Mouse (Mus musculus): Measurements from ENCODE around the gene Slc43a3. TPM values are rescaled to one million over a fixed set of nuclear protein-coding genes. Genes with fewer than 3 reads are reported as not detected.

Slc43a3 gene
- 16.5 and 23.1 TPM in 2 replicates for polyA plus RNA-seq (2012)

GRCm38 (mm10) chr2:84936474-84937429, at the start of gene Slc43a3:
Gene Slc43a3 (plus strand): TSS chr2:84936579.
- TF ChIP-seq GATA1 (IDR thresholded peaks at IDR 0.05; ENCODE audit: low read length), result no peak

- no peak for TF ChIP-seq GATA1 (IDR thresholded peaks at IDR 0.05; ENCODE audit: low read length)
Measured at GRCm38 (mm10) chr2:84886821-84887281, 49.5 kb upstream of the Slc43a3 start.

GRCm38 (mm10) chr2:84887411-84888271, 48.7 kb upstream of the Slc43a3 start:
- TF ChIP-seq GATA1 (IDR thresholded peaks at IDR 0.05; ENCODE audit: low read length), result no peak

- TF ChIP-seq GATA1 (IDR thresholded peaks at IDR 0.05; ENCODE audit: low read length), result no peak
Measured at GRCm38 (mm10) chr2:84888657-84889315, 47.6 kb upstream of the Slc43a3 start.

GRCm38 (mm10) chr2:84889316-84890044, 46.9 kb upstream of the Slc43a3 start:
- no peak for TF ChIP-seq GATA1 (IDR thresholded peaks at IDR 0.05; ENCODE audit: low read length)

GRCm38 (mm10) chr2:84890045-84890340, 46.4 kb upstream of the Slc43a3 start:
- TF ChIP-seq GATA1 (IDR thresholded peaks at IDR 0.05; ENCODE audit: low read length), result no peak

GRCm38 (mm10) chr2:84893359-84893758, 43.0 kb upstream of the Slc43a3 start:
- TF ChIP-seq GATA1 (IDR thresholded peaks at IDR 0.05; ENCODE audit: low read length), result no peak

- TF ChIP-seq GATA1 (IDR thresholded peaks at IDR 0.05; ENCODE audit: low read length), result no peak
Measured at GRCm38 (mm10) chr2:84895495-84896198, 40.7 kb upstream of the Slc43a3 start.

GRCm38 (mm10) chr2:84912722-84913121, 23.7 kb upstream of the Slc43a3 start:
- TF ChIP-seq GATA1 (IDR thresholded peaks at IDR 0.05; ENCODE audit: low read length), result no peak

GRCm38 (mm10) chr2:84913881-84914280, 22.5 kb upstream of the Slc43a3 start:
- TF ChIP-seq GATA1 (IDR thresholded peaks at IDR 0.05; ENCODE audit: low read length), result no peak

GRCm38 (mm10) chr2:84915330-84915729, 21.0 kb upstream of the Slc43a3 start:
- no peak for TF ChIP-seq GATA1 (IDR thresholded peaks at IDR 0.05; ENCODE audit: low read length)

GRCm38 (mm10) chr2:84916548-84917320, 19.6 kb upstream of the Slc43a3 start:
- TF ChIP-seq GATA1 (IDR thresholded peaks at IDR 0.05; ENCODE audit: low read length), result no peak

GRCm38 (mm10) chr2:84918188-84918587, 18.2 kb upstream of the Slc43a3 start:
- TF ChIP-seq GATA1 (IDR thresholded peaks at IDR 0.05; ENCODE audit: low read length), result no peak
